Comparison of ENCODE assay signal across 1 mouse cellular context in the genomic region with DNA sequence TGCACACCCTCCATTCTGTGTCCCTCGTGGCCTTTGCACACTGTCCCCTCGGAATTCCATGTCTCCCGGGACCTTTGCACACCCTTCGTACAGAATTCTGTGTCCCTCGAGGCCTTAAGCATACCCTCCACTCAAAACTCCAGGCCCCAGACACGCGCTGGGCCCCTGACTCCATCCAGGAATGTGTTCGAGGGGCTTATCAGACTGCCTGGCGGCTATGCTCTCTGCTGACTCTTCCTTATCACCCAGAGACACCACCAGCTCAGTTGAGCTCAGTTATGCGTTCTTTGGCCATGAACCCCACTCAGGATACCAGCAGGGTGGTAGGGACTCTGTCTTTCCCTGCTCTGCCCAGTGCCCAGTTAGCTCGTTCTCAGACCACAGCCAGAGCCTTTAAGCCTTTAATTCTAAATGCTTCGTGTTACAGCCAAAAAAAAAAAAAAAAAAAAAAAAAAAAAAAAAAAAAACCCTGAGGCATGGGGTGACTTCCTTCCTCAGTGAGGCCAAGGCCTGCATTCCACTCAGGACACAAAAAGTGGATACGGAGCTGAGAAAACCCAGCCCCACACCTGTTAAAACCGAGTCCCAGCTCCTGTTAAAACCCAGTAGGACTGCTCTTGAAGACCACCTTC.
TF ChIP-seq lines count a peak whose summit lies in the region.

No protein-coding gene starts in this region.

TF ChIP-seq in MEL, 35 proteins besides CTCF, POLR2A, EP300 and RAD21 (continued from another document):
- TF ChIP-seq KAT2A (conservative IDR thresholded peaks at IDR 0.05; ENCODE audit: low read depth, low read length) = no peak
- no peak for TF ChIP-seq USF2 (IDR thresholded peaks at IDR 0.05; ENCODE audit: borderline replicate concordance in 1 of 2, insufficient read depth in 1 of 2, low read depth in 1 of 2, low read length in 2 of 2)
- TF ChIP-seq CHD2 (IDR thresholded peaks at IDR 0.05; ENCODE audit: low read length) = no peak; the same call in 1 of the 2 replicates
- peak; percentile 72 for TF ChIP-seq RCOR1 (IDR thresholded peaks at IDR 0.05; ENCODE audit: low read depth, low read length)
- no peak; the same call in 1 of the 2 replicates for TF ChIP-seq MAZ (IDR thresholded peaks at IDR 0.05; ENCODE audit: low read depth, low read length)
- no peak for TF ChIP-seq POLR2AphosphoS2 (IDR thresholded peaks at IDR 0.05; ENCODE audit: low read length)
- TF ChIP-seq MXI1 (IDR thresholded peaks at IDR 0.05; ENCODE audit: low read depth, low read length) = no peak
- no peak for TF ChIP-seq HCFC1 (IDR thresholded peaks at IDR 0.05; ENCODE audit: low read depth, low read length)
- no peak for TF ChIP-seq TBP (IDR thresholded peaks at IDR 0.05; ENCODE audit: low read depth, low read length)
- TF ChIP-seq ZNF384 (IDR thresholded peaks at IDR 0.05; ENCODE audit: low read depth, low read length) = peak; percentile 90
- TF ChIP-seq ETS1 (IDR thresholded peaks at IDR 0.05; ENCODE audit: low read depth, low read length) = peak; percentile 76
- TF ChIP-seq GABPA (IDR thresholded peaks at IDR 0.05; ENCODE audit: low read depth, low read length) = no peak
- peak; percentile 70 for TF ChIP-seq SIN3A (IDR thresholded peaks at IDR 0.05; ENCODE audit: low read length)
- TF ChIP-seq NELFE (IDR thresholded peaks at IDR 0.05; ENCODE audit: low read depth, low read length) = no peak
- no peak for TF ChIP-seq CHD1 (IDR thresholded peaks at IDR 0.05; ENCODE audit: low read depth, low read length)
- peak; percentile 86 for TF ChIP-seq MYC (IDR thresholded peaks at IDR 0.05; ENCODE audit: low read depth, low read length)
- TF ChIP-seq SMC3 (IDR thresholded peaks at IDR 0.05; ENCODE audit: low read depth, low read length) = no peak
- TF ChIP-seq BHLHE40 (IDR thresholded peaks at IDR 0.05; ENCODE audit: borderline replicate concordance, low read depth, low read length) = peak; percentile 63; the same call in 1 of the 2 replicates
- peak; percentile 46 for TF ChIP-seq MYB (IDR thresholded peaks at IDR 0.05; ENCODE audit: low read depth, low read length)
- TF ChIP-seq JUND (IDR thresholded peaks at IDR 0.05; ENCODE audit: low read depth, low read length) = 0 out of 2 replicates have a peak, but pooled peaks have one; percentile 43
TF ChIP-seq in MEL: peak in this region for 13.
